Mouse (Mus musculus) liver, embryonic 14.5 days (tissue): ENCODE results near the gene Rbp7. TPM values are rescaled to one million over a fixed set of nuclear protein-coding genes. Genes with fewer than 3 reads are reported as not detected.

ENCODE experiments used
- ATAC-seq: fragments of 200-750 bp; cut with Nextera tagmentation; 2 replicates; pipeline ENCODE4 v1.8.0; 2017; ENCODE audit warnings: moderate number of reproducible peaks, mild to moderate bottlenecking, moderate library complexity; ENCODE audit not compliant: insufficient read depth
- DNase-seq, 3 experiments: peaks; one replicate each; pipeline ENCODE4 v3.0.0-alpha.2; 2012 to 2013; ENCODE audit warnings: low read depth in 3 of 3, low spot score in 3 of 3
- H3K27ac ChIP-seq: fragments of 300-500 bp; sonication (generic); 2 replicates; pipeline ENCODE4 v1.5.1; 2014; ENCODE audit warnings: moderate library complexity, mild to moderate bottlenecking, control low read depth, inconsistent platforms
- H3K27me3 ChIP-seq: fragments of 300-500 bp; sonication (generic); 2 replicates; pipeline ENCODE4 v1.6.1; 2014; ENCODE audit warnings: mild to moderate bottlenecking, low read length, moderate library complexity; ENCODE audit not compliant: control insufficient read depth, insufficient read depth
- H3K36me3 ChIP-seq: fragments of 300-500 bp; sonication (generic); replicated peaks from 2 replicates; pipeline ENCODE4 v1.6.1; 2014; ENCODE audit warnings: low read depth; ENCODE audit not compliant: control insufficient read depth, insufficient read depth
- H3K4me1 ChIP-seq, 2 experiments: fragments of 200-500 bp in 1 of 2; fragments of 300-500 bp in 1 of 2; sonication (generic) in 1 of 2; replicated peaks; 2 replicates each; pipeline ENCODE4 v1.6.1; 2012 to 2014; ENCODE audit warnings: antibody characterized with exemption in 1 of 2, inconsistent platforms in 1 of 2, low read length in 1 of 2; ENCODE audit not compliant: control insufficient read depth in 2 of 2, insufficient read depth in 2 of 2
- H3K4me2 ChIP-seq: fragments of 300-500 bp; sonication (generic); 2 replicates; pipeline ENCODE4 v1.6.1; 2014; ENCODE audit warnings: low read depth, mild to moderate bottlenecking, control low read depth, moderate library complexity
- H3K4me3 ChIP-seq, 2 experiments: fragments of 200-500 bp in 1 of 2; fragments of 300-500 bp in 1 of 2; sonication (generic) in 1 of 2; 2 replicates each; pipeline ENCODE4 v1.5.1; 2012 to 2014; ENCODE audit warnings: low read depth in 2 of 2, low read length in 2 of 2, mild to moderate bottlenecking in 2 of 2, control low read depth in 1 of 2, inconsistent platforms in 1 of 2, moderate library complexity in 1 of 2; ENCODE audit not compliant: insufficient read depth in 1 of 2
- H3K9ac ChIP-seq: fragments of 300-500 bp; sonication (generic); replicated peaks from 2 replicates; pipeline ENCODE4 v1.6.1; 2014; ENCODE audit warnings: mild to moderate bottlenecking, control low read depth, moderate library complexity
- H3K9me3 ChIP-seq: fragments of 300-500 bp; sonication (generic); 2 replicates; pipeline ENCODE4 v1.6.1; 2016; ENCODE audit warnings: low read length, mixed read lengths; ENCODE audit not compliant: control insufficient read depth
- CTCF ChIP-seq: IDR thresholded peaks from 2 replicates; pipeline ENCODE4 v1.5.1; 2016; ENCODE audit warnings: antibody characterized with exemption, low read depth, control low read depth
- EP300 ChIP-seq: IDR thresholded peaks from 2 replicates; pipeline ENCODE4 v1.6.1; 2016; ENCODE audit warnings: antibody characterized with exemption, low read depth
- WGBS: fragments of 180-500 bp; shearing (Covaris S2); extraction: QIAGEN DNeasy Blood & Tissue Kit; methylation state at CpG from one replicate; pipeline ENCODE4 v1.1.7; 2014; ENCODE audit not compliant: insufficient replicate concordance; 5-methylcytosine and 5-hydroxymethylcytosine counted together
- polyA plus RNA-seq, 2 experiments: library from polyadenylated mRNA; depleted of rRNA in 1 of 2; stranded (reverse) in 1 of 2; unstranded in 1 of 2; fragments of >200 nt; fragmentation: Nextera tagmentation in 1 of 2; extraction: Ambion mirVana in 1 of 2; gene quantifications; 2 replicates each; pipeline versions ENCODE4 v1.2.1 to v1.2.3; 2012 to 2014

Rbp7 gene
- not detected in 2 replicates for polyA plus RNA-seq (2012; rRNA removed)
- polyA plus RNA-seq (2014; fragmentation: Nextera tagmentation; extraction: Ambion mirVana), result not detected in 2 replicates

DNA sequence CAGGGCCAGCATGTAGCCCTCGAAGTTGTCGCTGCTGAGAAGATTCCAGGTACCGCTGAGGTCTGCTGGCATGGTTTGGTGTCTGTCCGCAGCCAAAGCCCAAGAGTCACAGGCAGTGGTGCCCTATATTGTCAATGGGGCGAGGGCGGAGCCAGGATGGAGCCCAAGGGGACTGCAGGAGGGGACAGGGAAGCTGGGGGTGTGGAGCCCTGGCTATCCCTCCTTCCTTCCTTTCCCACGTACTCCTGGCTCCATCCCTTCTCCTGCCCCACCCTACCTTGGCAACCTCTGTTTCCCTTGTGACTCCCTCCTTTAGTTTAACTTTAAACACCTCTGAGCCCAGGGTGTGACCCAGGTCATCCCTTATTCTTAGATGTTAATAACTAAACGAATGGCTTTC, at the start of gene Rbp7:
Rbp7 (minus strand) TSS at position 100 of the 400 bp plus-strand sequence.
- Histone ChIP-seq H3K4me3 (no peak within 1 kb of the TSS), H3K27ac (no peak within 1 kb of the TSS), H3K9ac (no peak within 1 kb of the TSS), H3K4me2 (no peak within 1 kb of the TSS), H3K36me3 (no peaks in the 10 kb centered on the region), H3K9me3 (no peaks in the 10 kb centered on the region), H3K27me3 (no peaks in the 10 kb centered on the region), H3K4me1 (no peaks in the 10 kb centered on the region)
- no peak for ATAC-seq
- DNase-seq, result no peak
- WGBS, result 53% methylated on average over 8 of the region's 8 CpGs
- TF ChIP-seq CTCF, result no peak
- no peak for TF ChIP-seq EP300

DNA sequence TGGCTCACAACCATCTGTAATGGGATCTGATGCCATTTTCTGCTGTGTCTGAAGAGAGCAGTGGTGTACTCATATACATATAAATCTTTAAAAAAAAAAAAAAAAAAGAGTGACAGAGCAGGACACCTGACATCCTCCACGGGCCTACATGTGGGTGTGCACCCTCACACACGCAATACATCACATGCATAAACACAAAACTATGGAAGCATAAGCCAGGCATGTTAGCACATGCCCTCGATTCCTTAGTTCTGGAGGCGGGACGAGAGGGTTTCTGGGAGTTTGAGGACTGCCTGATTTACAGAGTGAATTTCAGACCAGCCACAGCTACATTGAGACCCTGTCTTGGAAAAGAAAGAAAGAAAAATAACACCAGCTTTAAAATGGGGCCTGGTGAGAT, 49.6 kb upstream of the Rbp7 start:
- Histone ChIP-seq H3K4me3 (no peak overlapping the region), H3K27me3 (no peaks in the 10 kb centered on the region), H3K27ac (no peak overlapping the region), H3K9me3 (no peaks in the 10 kb centered on the region), H3K4me1 (no peaks in the 10 kb centered on the region), H3K9ac (no peak overlapping the region), H3K4me2 (no peak overlapping the region), H3K36me3 (no peaks in the 10 kb centered on the region; the same call in 1 of the 2 replicates)
- TF ChIP-seq EP300, result no peak
- no peak for TF ChIP-seq CTCF
- WGBS, result 63% methylated on average over 5 of the region's 5 CpGs
- DNase-seq, result no peak
- no peak for ATAC-seq

DNA sequence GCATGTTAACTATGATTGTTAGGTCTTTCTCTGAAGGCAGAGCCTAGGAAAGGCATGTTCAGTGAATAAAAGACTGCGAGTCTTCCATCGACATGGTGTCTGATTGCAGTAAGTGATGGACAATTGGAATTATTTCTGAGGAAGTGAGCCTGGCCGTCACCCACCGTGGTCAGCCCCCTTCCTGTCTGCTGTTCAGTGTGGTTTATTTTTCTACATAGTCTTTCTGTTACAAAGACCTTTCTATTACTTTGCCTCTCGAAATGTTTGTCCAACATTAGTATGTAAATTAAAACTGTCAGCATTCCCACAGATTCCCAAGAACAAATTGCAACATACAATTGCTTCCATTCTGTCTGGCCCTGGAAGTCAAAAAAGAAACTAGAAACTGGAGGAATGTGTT, 45.0 kb upstream of the Rbp7 start:
- TF ChIP-seq CTCF, result no peak
- TF ChIP-seq EP300, result no peak
- H3K4me3 ChIP-seq, result no peak overlapping the region
- H3K4me2 ChIP-seq, result no peak overlapping the region
- no peak overlapping the region for H3K9ac ChIP-seq
- H3K36me3 ChIP-seq, result peaks cover 7% of the 10 kb centered on the region
- H3K4me1 ChIP-seq, result no peaks in the 10 kb centered on the region
- DNase-seq (no peak), ATAC-seq (no peak)
- no peak overlapping the region for H3K27ac ChIP-seq
- WGBS, result 43% methylated on average over 5 of the region's 5 CpGs
- no peaks in the 10 kb centered on the region for H3K27me3 ChIP-seq
- H3K9me3 ChIP-seq, result no peaks in the 10 kb centered on the region

DNA sequence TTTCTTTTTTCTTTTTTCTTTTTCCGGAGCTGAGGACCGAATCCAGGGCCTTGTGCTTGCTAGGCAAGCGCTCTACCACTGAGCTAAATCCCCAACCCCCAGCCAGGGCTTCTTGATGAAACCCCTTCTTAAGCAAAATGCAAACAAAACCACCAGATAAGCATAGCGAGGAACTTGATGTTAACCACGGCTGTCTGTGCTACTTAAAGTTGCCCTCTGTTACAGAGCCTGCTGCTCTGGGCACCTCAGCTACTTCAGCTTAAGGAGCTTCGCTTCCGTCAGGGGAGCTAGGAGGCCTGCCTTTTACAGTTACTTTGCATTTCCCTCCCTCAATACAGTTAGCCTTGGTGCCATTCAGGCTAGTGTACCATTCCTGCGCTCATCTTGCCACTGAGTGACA, 44.1 kb upstream of the Rbp7 start:
- Histone ChIP-seq H3K4me2 (no peak overlapping the region), H3K36me3 (peaks cover 11% of the 10 kb centered on the region), H3K9ac (no peak overlapping the region), H3K4me3 (no peak overlapping the region), H3K27me3 (no peaks in the 10 kb centered on the region), H3K4me1 (no peaks in the 10 kb centered on the region), H3K27ac (no peak overlapping the region), H3K9me3 (no peaks in the 10 kb centered on the region)
- ATAC-seq (no peak), DNase-seq (no peak)
- TF ChIP-seq CTCF (no peak), EP300 (no peak)
- WGBS, result 66% methylated on average over 8 of the region's 8 CpGs

DNA sequence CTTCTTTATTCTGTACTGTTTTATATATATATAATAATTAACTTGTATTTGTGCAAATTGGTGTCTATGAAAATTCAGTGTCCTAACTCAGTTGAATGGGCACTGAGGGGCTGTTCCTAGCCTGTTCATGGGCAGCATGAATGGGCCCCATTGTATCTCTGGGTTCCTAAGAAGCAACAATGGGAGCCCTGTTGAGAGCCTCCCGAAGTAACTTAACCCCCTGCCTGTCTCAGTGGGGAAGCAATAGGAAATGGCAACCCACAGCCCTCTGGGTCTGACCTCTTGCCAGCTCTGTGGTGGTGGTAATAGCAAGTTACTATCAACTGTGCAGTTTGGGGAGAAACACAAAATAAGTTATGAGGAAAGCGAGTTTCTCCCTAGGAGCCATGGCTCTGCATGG, 41.8 kb upstream of the Rbp7 start:
- TF ChIP-seq EP300 (no peak), CTCF (no peak)
- Histone ChIP-seq H3K4me2 (no peak overlapping the region), H3K36me3 (peaks cover 13% of the 10 kb centered on the region), H3K4me1 (no peaks in the 10 kb centered on the region), H3K27ac (no peak overlapping the region), H3K9me3 (no peaks in the 10 kb centered on the region), H3K27me3 (no peaks in the 10 kb centered on the region), H3K9ac (no peak overlapping the region), H3K4me3 (no peak overlapping the region)
- WGBS, result 77% methylated on average over 2 of the region's 2 CpGs
- DNase-seq (no peak), ATAC-seq (no peak)
